Mouse (Mus musculus): ENCODE results near the gene Man2a1. TPM values are rescaled to one million over a fixed set of nuclear protein-coding genes. Genes with fewer than 3 reads are reported as not detected.

The Man2a1 gene
- polyA plus RNA-seq, 1 experiment from 2014 or later: 9.1 TPM

DNA sequence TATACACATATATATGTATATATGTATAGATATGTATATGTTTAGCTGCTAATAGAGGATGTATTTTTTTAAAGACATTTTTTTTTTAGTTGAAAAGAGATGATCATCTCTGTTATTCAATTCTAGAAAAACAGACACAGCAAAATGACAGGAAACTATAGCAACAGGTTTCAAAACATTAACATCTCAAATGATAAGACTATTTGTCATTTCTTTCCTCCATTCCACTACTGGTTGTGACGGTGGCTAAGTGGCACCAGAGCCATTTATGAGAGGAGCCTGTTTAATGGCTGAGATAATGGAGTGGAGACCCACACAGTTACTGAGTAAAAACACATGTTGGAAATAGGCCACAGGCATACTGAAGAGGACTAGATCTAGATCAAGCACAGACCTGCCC, 185.4 kb downstream of the Man2a1 start:
- no peaks in the 10 kb centered on the region for H3K9me3 ChIP-seq
- H3K27me3 ChIP-seq (ENCODE audit: insufficient read depth, poor library complexity, severe bottlenecking): 0 out of 2 replicates have a peak, but pooled peaks cover 10% of the 10 kb centered on the region
- H3K36me3 ChIP-seq: no peaks in the 10 kb centered on the region
- peak; percentile 14 for DNase-seq (ENCODE audit: low spot score)
- 22% methylated on average over 1 of the region's 1 CpGs for WGBS
- no peak overlapping the region for H3K27ac ChIP-seq
- H3K4me1 ChIP-seq: peaks cover 17% of the 10 kb centered on the region; the same call in 1 of the 2 replicates
- no peak overlapping the region for H3K4me3 ChIP-seq

DNA sequence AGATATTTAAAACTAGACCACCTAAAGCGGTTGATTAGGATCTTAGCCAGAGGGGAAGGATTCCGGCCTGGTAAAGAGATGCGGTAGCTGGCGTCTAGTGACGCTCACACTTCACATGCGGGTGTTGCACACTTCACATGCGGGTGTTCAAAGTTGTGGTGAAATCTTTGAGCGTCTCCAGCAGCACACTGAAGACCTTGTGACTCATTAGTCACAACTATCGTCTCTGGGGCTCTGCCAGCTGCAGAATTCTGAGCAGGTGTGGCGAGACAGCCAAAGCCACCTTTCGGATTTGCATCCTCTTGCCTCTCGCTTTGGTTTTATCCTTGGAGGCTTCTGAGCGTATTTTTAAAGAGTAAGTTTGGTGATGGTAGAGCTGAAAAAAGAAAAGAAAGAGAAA, 187.8 kb downstream of the Man2a1 start:
- Histone ChIP-seq H3K27me3 (ENCODE audit: insufficient read depth, poor library complexity, severe bottlenecking) (0 out of 2 replicates have a peak, but pooled peaks cover 10% of the 10 kb centered on the region), H3K4me1 (peaks cover 24% of the 10 kb centered on the region; the same call in 1 of the 2 replicates), H3K9me3 (no peaks in the 10 kb centered on the region), H3K4me3 (no peak overlapping the region), H3K36me3 (no peaks in the 10 kb centered on the region), H3K27ac (no peak overlapping the region)
- no peak for DNase-seq (ENCODE audit: low spot score)
- 80% methylated on average over 13 of the region's 13 CpGs for WGBS

DNA sequence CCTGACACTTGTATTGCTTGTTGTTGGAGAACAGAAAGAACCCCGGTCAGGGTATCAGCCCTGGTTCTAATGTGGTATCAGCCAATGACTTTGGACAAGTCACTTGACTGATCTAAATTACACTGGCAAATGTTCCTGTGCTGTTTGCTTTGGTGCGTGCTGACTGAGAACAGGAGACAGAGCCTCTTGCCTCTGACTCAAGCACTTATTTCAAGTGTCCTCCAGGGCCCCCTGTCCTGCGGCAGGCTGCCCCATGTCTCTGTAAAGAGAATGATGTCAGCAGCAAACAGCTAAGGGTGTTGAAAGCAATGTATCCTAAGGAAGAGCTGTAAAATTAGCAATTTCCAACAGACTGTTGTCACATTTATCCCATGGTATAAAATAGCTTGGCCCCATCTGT, 188.6 kb downstream of the Man2a1 start:
- Histone ChIP-seq H3K4me3 (no peak overlapping the region), H3K36me3 (no peaks in the 10 kb centered on the region), H3K27ac (no peak overlapping the region), H3K9me3 (no peaks in the 10 kb centered on the region), H3K27me3 (ENCODE audit: insufficient read depth, poor library complexity, severe bottlenecking) (0 out of 2 replicates have a peak, but pooled peaks cover 10% of the 10 kb centered on the region), H3K4me1 (peaks cover 24% of the 10 kb centered on the region; the same call in 1 of the 2 replicates)
- peak; percentile 74 for DNase-seq (ENCODE audit: low spot score)
- WGBS: 24% methylated on average over 3 of the region's 3 CpGs

DNA sequence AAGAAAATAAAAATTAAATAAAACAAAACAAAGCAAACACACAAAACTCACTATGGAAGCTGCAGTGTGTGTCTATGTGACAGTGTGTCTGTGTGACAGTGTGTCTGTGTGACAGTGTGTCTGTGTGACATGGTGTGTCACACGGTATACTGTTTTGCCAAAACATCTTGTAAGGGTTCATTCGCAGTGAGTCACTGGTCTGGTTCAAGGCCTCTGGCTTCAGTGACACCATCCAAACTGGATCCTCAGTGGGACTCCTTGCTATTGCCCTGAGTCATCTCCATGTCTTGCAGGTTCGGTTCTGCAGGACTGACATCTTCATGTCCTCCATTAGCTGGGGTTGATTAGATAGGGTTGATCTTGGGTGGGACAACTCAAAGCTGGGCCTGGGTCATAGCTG, 191.5 kb downstream of the Man2a1 start:
- peak; percentile 64 for DNase-seq (ENCODE audit: low spot score)
- 89% methylated on average over 3 of the region's 3 CpGs for WGBS
- H3K36me3 ChIP-seq: no peaks in the 10 kb centered on the region
- H3K27ac ChIP-seq: no peak overlapping the region
- no peaks in the 10 kb centered on the region for H3K27me3 ChIP-seq (ENCODE audit: insufficient read depth, poor library complexity, severe bottlenecking)
- no peak overlapping the region for H3K4me3 ChIP-seq
- H3K4me1 ChIP-seq: peaks cover 24% of the 10 kb centered on the region; the same call in 1 of the 2 replicates
- no peaks in the 10 kb centered on the region for H3K9me3 ChIP-seq

DNA sequence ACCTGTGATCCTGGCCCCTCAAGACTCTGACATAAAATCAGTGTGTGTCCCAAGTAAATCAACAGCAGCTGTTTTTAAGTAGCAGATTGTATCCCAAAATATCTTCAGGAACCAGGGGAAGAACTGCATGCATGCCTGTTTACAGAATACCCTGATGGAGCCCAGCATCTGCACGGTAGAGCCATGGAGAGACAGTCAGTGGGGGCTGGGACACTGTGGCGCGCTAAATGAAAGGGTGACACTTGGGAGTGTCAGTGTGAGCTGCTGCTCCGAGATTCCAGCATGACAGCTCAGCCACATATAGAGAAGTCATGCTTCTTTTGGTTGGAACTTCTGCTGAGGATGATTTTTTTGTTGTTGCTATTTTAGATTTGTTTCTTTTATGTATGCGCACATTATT, 192.1 kb downstream of the Man2a1 start:
- H3K36me3 ChIP-seq: no peaks in the 10 kb centered on the region
- H3K27ac ChIP-seq: no peak overlapping the region
- no peak overlapping the region for H3K4me3 ChIP-seq
- H3K9me3 ChIP-seq: no peaks in the 10 kb centered on the region
- DNase-seq (ENCODE audit: low spot score): no peak
- H3K27me3 ChIP-seq (ENCODE audit: insufficient read depth, poor library complexity, severe bottlenecking): no peaks in the 10 kb centered on the region
- peaks cover 24% of the 10 kb centered on the region; the same call in 1 of the 2 replicates for H3K4me1 ChIP-seq
- 59% methylated on average over 5 of the region's 5 CpGs for WGBS

DNA sequence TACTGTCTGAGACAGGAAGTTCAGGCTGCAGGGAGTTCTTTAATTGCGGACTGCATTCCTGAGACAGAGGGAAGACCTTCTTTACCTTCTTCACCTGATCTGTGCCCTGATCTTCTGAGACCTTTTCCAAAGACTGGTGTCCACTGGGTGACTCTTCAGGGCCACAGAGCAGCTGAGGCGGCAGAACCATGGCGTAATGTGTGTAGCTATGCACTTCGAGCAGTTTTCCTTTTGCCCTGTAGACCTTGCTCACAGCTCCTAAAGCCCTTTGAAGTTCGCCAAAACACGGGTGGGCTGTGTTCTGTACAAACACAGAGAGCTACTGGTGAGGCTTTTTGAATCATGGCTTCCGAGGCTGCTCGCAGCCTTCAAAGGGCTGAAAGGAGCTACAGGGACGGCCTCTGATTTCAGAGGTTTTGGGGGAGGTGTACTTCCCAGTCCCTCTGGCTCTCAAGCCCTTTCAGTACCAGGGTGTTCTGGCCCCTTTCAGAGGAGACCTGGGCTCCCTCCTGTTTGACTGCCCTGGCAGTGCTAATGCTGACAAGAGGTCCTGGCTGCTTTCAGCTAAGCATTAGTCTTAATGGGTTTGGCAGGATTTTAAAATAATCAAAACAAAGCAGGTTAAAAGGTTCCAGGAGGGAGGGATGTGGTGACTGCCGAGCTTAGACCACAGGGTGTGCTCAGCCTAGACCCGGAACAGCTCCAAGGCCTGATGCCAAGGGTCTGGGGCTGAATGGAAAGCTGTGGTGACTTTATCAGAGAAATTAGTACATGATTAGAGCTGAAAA, 201.8 kb downstream of the Man2a1 start:
- Histone ChIP-seq H3K4me1 (peaks cover 11% of the 10 kb centered on the region; the same call in 1 of the 2 replicates), H3K4me3 (no peak overlapping the region), H3K27me3 (ENCODE audit: insufficient read depth, poor library complexity, severe bottlenecking) (peaks cover 22% of the 10 kb centered on the region), H3K36me3 (no peaks in the 10 kb centered on the region), H3K27ac (0 out of 2 replicates have a peak overlapping the region, but pooled peaks have one; percentile 10), H3K9me3 (no peaks in the 10 kb centered on the region)
- peak; percentile 71 for DNase-seq (ENCODE audit: low spot score)
- WGBS: 44% methylated on average over 11 of the region's 11 CpGs

DNA sequence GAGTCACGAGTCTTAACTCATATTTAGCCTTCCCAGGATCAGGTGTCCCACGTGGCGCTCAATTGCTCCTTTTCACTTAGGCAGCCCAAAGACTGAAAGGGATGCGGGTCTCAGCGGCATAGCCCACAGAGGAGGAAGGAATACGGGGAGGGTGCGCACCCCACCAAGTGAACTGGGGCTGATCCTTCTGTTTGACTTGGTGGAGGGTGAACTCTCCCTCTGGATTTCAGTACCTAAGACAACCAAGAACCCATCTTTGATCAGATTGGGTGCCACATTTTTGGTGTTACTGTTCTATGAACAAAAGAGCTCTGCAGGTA, 202.4 kb downstream of the Man2a1 start:
- no peaks in the 10 kb centered on the region for H3K9me3 ChIP-seq
- no peaks in the 10 kb centered on the region for H3K36me3 ChIP-seq
- DNase-seq (ENCODE audit: low spot score): peak; percentile 70
- peaks cover 11% of the 10 kb centered on the region; the same call in 1 of the 2 replicates for H3K4me1 ChIP-seq
- H3K27me3 ChIP-seq (ENCODE audit: insufficient read depth, poor library complexity, severe bottlenecking): peaks cover 22% of the 10 kb centered on the region
- WGBS: 59% methylated on average over 7 of the region's 7 CpGs
- no peak overlapping the region for H3K27ac ChIP-seq
- H3K4me3 ChIP-seq: no peak overlapping the region

Other genes starting within 250 kb of the Man2a1 start
- not detected in 2 replicates for gene 4930583I09Rik, start 235.3 kb downstream of the Man2a1 start, polyA plus RNA-seq (2016; fragmentation: Nextera tagmentation; extraction: Ambion mirVana)